Mouse (Mus musculus) spleen, adult 2 months (tissue): ENCODE results near the gene Xk.

Experiments
- CTCF ChIP-seq: fragments of 200-500 bp; IDR thresholded peaks from 2 replicates; pipeline ENCODE4 v1.5.1; 2011; ENCODE audit warnings: mild to moderate bottlenecking, inconsistent platforms; ENCODE audit not compliant: insufficient read depth, insufficient read length, insufficient replicate concordance; ENCODE audit errors: extremely low read depth
- POLR2A ChIP-seq: fragments of 200-500 bp; IDR thresholded peaks from 2 replicates; pipeline ENCODE4 v1.6.1; 2011; ENCODE audit warnings: low read depth, low read length, inconsistent platforms

GRCm38 (mm10) chrX:9271947-9272459 lies 553 bp upstream of the Xk start:
- TF ChIP-seq POLR2A (no peak), CTCF (no peak)
